Mouse (Mus musculus) naive thymus-derived CD4-positive, alpha-beta T cell, adult 2 months (primary cell): ENCODE results near the gene Osbpl8.

Experiments used
- DNase-seq: peaks from one replicate; pipeline ENCODE4 v3.0.0-alpha.2; 2011; ENCODE audit warnings: low read depth

Osbpl8 gene

GRCm38 (mm10) chr10:111155065-111155464 is 9.5 kb upstream of the Osbpl8 start:
- DNase-seq, result no peak

- DNase-seq, result no peak
Measured at GRCm38 (mm10) chr10:111155571-111155970, 9.0 kb upstream of the Osbpl8 start.

GRCm38 (mm10) chr10:111156394-111157190 is 8.0 kb upstream of the Osbpl8 start:
- peak; percentile 86 for DNase-seq

GRCm38 (mm10) chr10:111157241-111157659 is 7.3 kb upstream of the Osbpl8 start:
- DNase-seq, result no peak

GRCm38 (mm10) chr10:111159789-111160522 is 4.6 kb upstream of the Osbpl8 start:
- DNase-seq, result no peak

- DNase-seq, result no peak
Measured at GRCm38 (mm10) chr10:111160540-111160939, 4.0 kb upstream of the Osbpl8 start.

- DNase-seq, result no peak
Measured at GRCm38 (mm10) chr10:111161373-111161772, 3.2 kb upstream of the Osbpl8 start.

- DNase-seq, result no peak
Measured at GRCm38 (mm10) chr10:111163025-111163424, 1.5 kb upstream of the Osbpl8 start.

GRCm38 (mm10) chr10:111163601-111164240 is 831 bp upstream of the Osbpl8 start:
- DNase-seq, result no peak

GRCm38 (mm10) chr10:111165219-111165981 is 848 bp downstream of the Osbpl8 start:
- DNase-seq, result peak; percentile 86

- DNase-seq, result no peak
Measured at GRCm38 (mm10) chr10:111166057-111166841, 1.7 kb downstream of the Osbpl8 start.

GRCm38 (mm10) chr10:111167444-111167843 is 2.9 kb downstream of the Osbpl8 start:
- no peak for DNase-seq

GRCm38 (mm10) chr10:111168305-111168704 is 3.8 kb downstream of the Osbpl8 start:
- DNase-seq, result no peak

GRCm38 (mm10) chr10:111171246-111171934 is 6.8 kb downstream of the Osbpl8 start:
- DNase-seq, result peak; percentile 55

- DNase-seq, result no peak
Measured at GRCm38 (mm10) chr10:111173589-111174247, 9.2 kb downstream of the Osbpl8 start.

- no peak for DNase-seq
Measured at GRCm38 (mm10) chr10:111177336-111177735, 12.8 kb downstream of the Osbpl8 start.

GRCm38 (mm10) chr10:111178024-111178423 is 13.5 kb downstream of the Osbpl8 start:
- no peak for DNase-seq

- no peak for DNase-seq
Measured at GRCm38 (mm10) chr10:111180633-111181032, 16.1 kb downstream of the Osbpl8 start.

GRCm38 (mm10) chr10:111183634-111184270 is 19.2 kb downstream of the Osbpl8 start:
- no peak for DNase-seq
